Mouse (Mus musculus) erythroblast, embryonic 14.5 days (primary cell): ENCODE results near the gene AL731706.1. TPM values are rescaled to one million over a fixed set of nuclear protein-coding genes. Genes with fewer than 3 reads are reported as not detected.

Experiments used
- H3K27me3 ChIP-seq: 2 replicates; pipeline ENCODE4 v1.6.1; 2012; ENCODE audit warnings: inconsistent platforms; ENCODE audit not compliant: control insufficient read depth
- H3K36me3 ChIP-seq: 2 replicates; pipeline ENCODE4 v1.6.1; 2012; ENCODE audit warnings: mild to moderate bottlenecking, inconsistent platforms; ENCODE audit not compliant: control insufficient read depth
- H3K4me1 ChIP-seq: 2 replicates; pipeline ENCODE4 v1.6.1; 2012; ENCODE audit warnings: inconsistent platforms; ENCODE audit not compliant: control insufficient read depth
- H3K4me3 ChIP-seq: replicated peaks from 2 replicates; pipeline ENCODE3; 2012; ENCODE audit warnings: moderate library complexity, mild to moderate bottlenecking, inconsistent platforms
- H3K9me3 ChIP-seq: 2 replicates; pipeline ENCODE4 v1.6.1; 2012; ENCODE audit warnings: low read length, inconsistent platforms, mixed read lengths; ENCODE audit not compliant: control insufficient read depth
- GATA1 ChIP-seq: IDR thresholded peaks from 2 replicates; pipeline ENCODE4 v1.6.1; 2012; ENCODE audit warnings: low read length, inconsistent platforms, mixed read lengths
- TAL1 ChIP-seq: IDR thresholded peaks from 3 replicates; pipeline ENCODE4 v1.6.1; 2012; ENCODE audit warnings: low read length, inconsistent platforms, mixed read lengths
- polyA plus RNA-seq: library from polyadenylated mRNA; stranded (reverse); fragments of >175 nt; gene quantifications from 2 replicates; pipeline ENCODE4 v1.2.3, GENCODE M21; 2012

The AL731706.1 gene
- polyA plus RNA-seq, 1 experiment = 0.08 TPM

- H3K4me1 ChIP-seq = no peaks in the 10 kb centered on the region
- no peaks in the 10 kb centered on the region for H3K36me3 ChIP-seq
- no peak overlapping the region for H3K4me3 ChIP-seq
- no peaks in the 10 kb centered on the region for H3K9me3 ChIP-seq
- no peak for TF ChIP-seq GATA1
- no peak for TF ChIP-seq TAL1
- H3K27me3 ChIP-seq = no peaks in the 10 kb centered on the region
Measured at GRCm38 (mm10) chr2:136854543-136855388, 36.4 kb downstream of the AL731706.1 start.

- no peak overlapping the region for H3K4me3 ChIP-seq
- no peaks in the 10 kb centered on the region for H3K36me3 ChIP-seq
- TF ChIP-seq GATA1 (no peak), TAL1 (no peak)
- no peaks in the 10 kb centered on the region for H3K9me3 ChIP-seq
- H3K27me3 ChIP-seq = no peaks in the 10 kb centered on the region
- H3K4me1 ChIP-seq = no peaks in the 10 kb centered on the region
Measured at GRCm38 (mm10) chr2:136850366-136850765, 40.8 kb downstream of the AL731706.1 start.

- no peaks in the 10 kb centered on the region for H3K9me3 ChIP-seq
- no peaks in the 10 kb centered on the region for H3K4me1 ChIP-seq
- TF ChIP-seq TAL1 (no peak), GATA1 (no peak)
- H3K27me3 ChIP-seq = no peaks in the 10 kb centered on the region
- H3K36me3 ChIP-seq = no peaks in the 10 kb centered on the region
- no peak overlapping the region for H3K4me3 ChIP-seq
Measured at GRCm38 (mm10) chr2:136837994-136838393, 53.2 kb downstream of the AL731706.1 start.

GRCm38 (mm10) chr2:136835882-136836281 lies 55.3 kb downstream of the AL731706.1 start:
- Histone ChIP-seq H3K9me3 (no peaks in the 10 kb centered on the region), H3K27me3 (no peaks in the 10 kb centered on the region), H3K4me1 (no peaks in the 10 kb centered on the region), H3K4me3 (no peak overlapping the region), H3K36me3 (no peaks in the 10 kb centered on the region)
- TF ChIP-seq TAL1 = no peak

GRCm38 (mm10) chr2:136834715-136835075 lies 56.5 kb downstream of the AL731706.1 start:
- no peak overlapping the region for H3K4me3 ChIP-seq
- no peaks in the 10 kb centered on the region for H3K9me3 ChIP-seq
- TF ChIP-seq GATA1 (no peak), TAL1 (no peak)

GRCm38 (mm10) chr2:136833976-136834714 lies 57.0 kb downstream of the AL731706.1 start:
- TF ChIP-seq TAL1 (no peak), GATA1 (no peak)
- H3K4me1 ChIP-seq = no peaks in the 10 kb centered on the region
- no peaks in the 10 kb centered on the region for H3K27me3 ChIP-seq
- no peaks in the 10 kb centered on the region for H3K36me3 ChIP-seq
- no peak overlapping the region for H3K4me3 ChIP-seq
- H3K9me3 ChIP-seq = no peaks in the 10 kb centered on the region

More at GRCm38 (mm10) chr2:136834715-136835075, 56.5 kb downstream of the AL731706.1 start:
- Histone ChIP-seq H3K36me3 (no peaks in the 10 kb centered on the region), H3K27me3 (no peaks in the 10 kb centered on the region), H3K4me1 (no peaks in the 10 kb centered on the region)

GRCm38 (mm10) chr2:136832936-136833335 lies 58.3 kb downstream of the AL731706.1 start:
- no peaks in the 10 kb centered on the region for H3K9me3 ChIP-seq
- H3K4me3 ChIP-seq = no peak overlapping the region
- H3K4me1 ChIP-seq = no peaks in the 10 kb centered on the region
- H3K27me3 ChIP-seq = no peaks in the 10 kb centered on the region
- TF ChIP-seq TAL1 = no peak
- TF ChIP-seq GATA1 = no peak
- no peaks in the 10 kb centered on the region for H3K36me3 ChIP-seq

Other genes starting within 250 kb of the AL731706.1 start
- 0.01 TPM in 1 of 2 replicates, not detected in the other for gene Snap25, start 177.9 kb downstream of the AL731706.1 start, polyA plus RNA-seq
- gene AL731706.2, start 5.7 kb downstream of the AL731706.1 start, polyA plus RNA-seq = not detected in 2 replicates
- gene Slx4ip, start 171 bp downstream of the AL731706.1 start, polyA plus RNA-seq = 0.05 and 0.07 TPM in 2 replicates
- 0.07 TPM in 1 of 2 replicates, not detected in the other for gene Mkks, start within 50 bp of the AL731706.1 start, polyA plus RNA-seq
- not detected in 2 replicates for gene Jag1, start 225.3 kb upstream of the AL731706.1 start, polyA plus RNA-seq